Mouse (Mus musculus): ENCODE results near the gene Jph2. TPM values are rescaled to one million over a fixed set of nuclear protein-coding genes. Genes with fewer than 3 reads are reported as not detected.

The Jph2 gene
- not detected in 2 replicates for polyA plus RNA-seq (2012; ENCODE audit: insufficient read depth, insufficient read length, missing spikeins)

GRCm38 (mm10) chr2:163397905-163398304 is at the start of gene Jph2:
Gene Jph2, minus strand, starts transcription at chr2:163397993.
- TF ChIP-seq POLR2A (IDR thresholded peaks at IDR 0.05; ENCODE audit: borderline replicate concordance, low read depth, low read length) (no peak), CTCF (IDR thresholded peaks at IDR 0.05; ENCODE audit: low read depth, low read length) (no peak)
- Histone ChIP-seq H3K4me3 (ENCODE audit: insufficient read depth, low read length) (no peak within 1 kb of the TSS), H3K4me1 (ENCODE audit: control insufficient read depth, insufficient read depth, low read length) (no peaks in the 10 kb centered on the region), H3K27ac (ENCODE audit: insufficient read depth, low read depth, low read length) (no peak within 1 kb of the TSS)

- TF ChIP-seq POLR2A (IDR thresholded peaks at IDR 0.05; ENCODE audit: borderline replicate concordance, low read depth, low read length) (no peak), CTCF (IDR thresholded peaks at IDR 0.05; ENCODE audit: low read depth, low read length) (no peak)
- no peak overlapping the region for H3K4me3 ChIP-seq (ENCODE audit: insufficient read depth, low read length)
- no peak overlapping the region for H3K27ac ChIP-seq (ENCODE audit: insufficient read depth, low read depth, low read length)
- H3K4me1 ChIP-seq (ENCODE audit: control insufficient read depth, insufficient read depth, low read length): no peaks in the 10 kb centered on the region
Measured at GRCm38 (mm10) chr2:163447375-163447774, 49.6 kb upstream of the Jph2 start.

GRCm38 (mm10) chr2:163444017-163444416 is 46.2 kb upstream of the Jph2 start:
- H3K4me3 ChIP-seq (ENCODE audit: insufficient read depth, low read length): no peak overlapping the region
- no peaks in the 10 kb centered on the region for H3K4me1 ChIP-seq (ENCODE audit: control insufficient read depth, insufficient read depth, low read length)
- TF ChIP-seq POLR2A (IDR thresholded peaks at IDR 0.05; ENCODE audit: borderline replicate concordance, low read depth, low read length): no peak
- no peak for TF ChIP-seq CTCF (IDR thresholded peaks at IDR 0.05; ENCODE audit: low read depth, low read length)

GRCm38 (mm10) chr2:163443543-163443942 is 45.8 kb upstream of the Jph2 start:
- TF ChIP-seq CTCF (IDR thresholded peaks at IDR 0.05; ENCODE audit: low read depth, low read length) (no peak), POLR2A (IDR thresholded peaks at IDR 0.05; ENCODE audit: borderline replicate concordance, low read depth, low read length) (no peak)
- Histone ChIP-seq H3K4me3 (ENCODE audit: insufficient read depth, low read length) (no peak overlapping the region), H3K27ac (ENCODE audit: insufficient read depth, low read depth, low read length) (no peak overlapping the region), H3K4me1 (ENCODE audit: control insufficient read depth, insufficient read depth, low read length) (peaks cover under 1% of the 10 kb centered on the region; the same call in 1 of the 2 replicates)

More at GRCm38 (mm10) chr2:163444017-163444416, 46.2 kb upstream of the Jph2 start:
- H3K27ac ChIP-seq (ENCODE audit: insufficient read depth, low read depth, low read length): no peak overlapping the region

GRCm38 (mm10) chr2:163439488-163439887 is 41.7 kb upstream of the Jph2 start:
- Histone ChIP-seq H3K4me3 (ENCODE audit: insufficient read depth, low read length) (no peak overlapping the region), H3K27ac (ENCODE audit: insufficient read depth, low read depth, low read length) (no peak overlapping the region), H3K4me1 (ENCODE audit: control insufficient read depth, insufficient read depth, low read length) (peaks cover 12% of the 10 kb centered on the region)
- TF ChIP-seq POLR2A (IDR thresholded peaks at IDR 0.05; ENCODE audit: borderline replicate concordance, low read depth, low read length) (no peak), CTCF (IDR thresholded peaks at IDR 0.05; ENCODE audit: low read depth, low read length) (no peak)

GRCm38 (mm10) chr2:163438619-163439451 is 41.0 kb upstream of the Jph2 start:
- Histone ChIP-seq H3K27ac (ENCODE audit: insufficient read depth, low read depth, low read length) (no peak overlapping the region), H3K4me3 (ENCODE audit: insufficient read depth, low read length) (peak overlapping the region; percentile 44), H3K4me1 (ENCODE audit: control insufficient read depth, insufficient read depth, low read length) (peaks cover 18% of the 10 kb centered on the region)
- TF ChIP-seq CTCF (IDR thresholded peaks at IDR 0.05; ENCODE audit: low read depth, low read length) (no peak), POLR2A (IDR thresholded peaks at IDR 0.05; ENCODE audit: borderline replicate concordance, low read depth, low read length) (no peak)

GRCm38 (mm10) chr2:163438246-163438618 is 40.4 kb upstream of the Jph2 start, which contains the start of gene Gdap1l1:
Gene Gdap1l1, plus strand, starts transcription at chr2:163438476.
- TF ChIP-seq CTCF (IDR thresholded peaks at IDR 0.05; ENCODE audit: low read depth, low read length) (no peak), POLR2A (IDR thresholded peaks at IDR 0.05; ENCODE audit: borderline replicate concordance, low read depth, low read length) (no peak)
- peaks cover 22% of the 10 kb centered on the region for H3K4me1 ChIP-seq (ENCODE audit: control insufficient read depth, insufficient read depth, low read length)
- peak within 1 kb of the TSS; percentile 44 for H3K4me3 ChIP-seq (ENCODE audit: insufficient read depth, low read length)
- H3K27ac ChIP-seq (ENCODE audit: insufficient read depth, low read depth, low read length): no peak within 1 kb of the TSS

GRCm38 (mm10) chr2:163437800-163438199 is 40.0 kb upstream of the Jph2 start:
- Histone ChIP-seq H3K4me3 (ENCODE audit: insufficient read depth, low read length) (no peak overlapping the region), H3K27ac (ENCODE audit: insufficient read depth, low read depth, low read length) (no peak overlapping the region), H3K4me1 (ENCODE audit: control insufficient read depth, insufficient read depth, low read length) (peaks cover 22% of the 10 kb centered on the region)
- TF ChIP-seq CTCF (IDR thresholded peaks at IDR 0.05; ENCODE audit: low read depth, low read length) (no peak), POLR2A (IDR thresholded peaks at IDR 0.05; ENCODE audit: borderline replicate concordance, low read depth, low read length) (no peak)

- peak overlapping the region; percentile 41; the same call in 1 of the 2 replicates for H3K27ac ChIP-seq (ENCODE audit: insufficient read depth, low read depth, low read length)
- H3K4me3 ChIP-seq (ENCODE audit: insufficient read depth, low read length): no peak overlapping the region
- TF ChIP-seq POLR2A (IDR thresholded peaks at IDR 0.05; ENCODE audit: borderline replicate concordance, low read depth, low read length): no peak
- TF ChIP-seq CTCF (IDR thresholded peaks at IDR 0.05; ENCODE audit: low read depth, low read length): no peak
- H3K4me1 ChIP-seq (ENCODE audit: control insufficient read depth, insufficient read depth, low read length): peaks cover 22% of the 10 kb centered on the region
Measured at GRCm38 (mm10) chr2:163433971-163434370, 36.2 kb upstream of the Jph2 start.

GRCm38 (mm10) chr2:163431289-163431688 is 33.5 kb upstream of the Jph2 start:
- TF ChIP-seq POLR2A (IDR thresholded peaks at IDR 0.05; ENCODE audit: borderline replicate concordance, low read depth, low read length) (no peak), CTCF (IDR thresholded peaks at IDR 0.05; ENCODE audit: low read depth, low read length) (no peak)
- no peak overlapping the region for H3K4me3 ChIP-seq (ENCODE audit: insufficient read depth, low read length)
- H3K4me1 ChIP-seq (ENCODE audit: control insufficient read depth, insufficient read depth, low read length): peaks cover 14% of the 10 kb centered on the region
- no peak overlapping the region for H3K27ac ChIP-seq (ENCODE audit: insufficient read depth, low read depth, low read length)
